Mouse (Mus musculus) liver, postnatal 0 days (tissue): ENCODE measurements at regions not wholly inside any gene's neighbourhood (a gene's known extent, or its start where the extent isn't known, plus 50 kb on each side); places are given as distances from the start of the nearest gene placed in this dataset.

ENCODE experiments used
- CTCF ChIP-seq: sonication (generic); IDR thresholded peaks from 2 replicates; pipeline ENCODE4 v1.5.1; 2016; ENCODE audit warnings: antibody characterized with exemption, low read depth
- EP300 ChIP-seq: IDR thresholded peaks from 2 replicates; pipeline ENCODE4 v1.6.1; 2016; ENCODE audit warnings: antibody characterized with exemption, low read depth, mild to moderate bottlenecking

DNA sequence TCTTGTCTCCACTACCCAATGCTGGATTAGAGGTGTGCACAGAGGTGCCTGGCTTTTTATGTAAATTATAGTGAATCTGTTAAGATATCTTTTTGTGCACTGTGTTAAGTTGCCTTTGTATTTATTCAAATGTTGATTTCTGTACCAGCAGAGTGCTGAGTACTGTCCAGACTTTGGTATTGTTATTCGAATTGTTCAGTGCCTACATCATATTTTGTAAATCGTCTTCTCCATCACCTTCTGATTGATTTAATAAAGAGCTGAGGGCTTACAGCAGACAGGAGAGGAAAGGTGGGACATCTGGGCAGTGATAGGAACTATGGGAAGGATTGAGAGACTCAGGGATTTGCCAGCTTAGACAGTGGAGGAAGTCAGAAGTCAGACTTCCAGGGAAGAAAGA lies 270.2 kb upstream of the Kazn start:
- TF ChIP-seq CTCF (no peak), EP300 (no peak)
